Mouse (Mus musculus) bone marrow, adult 2 months (tissue): ENCODE measurements at regions not wholly inside any gene's neighbourhood (a gene's known extent, or its start where the extent isn't known, plus 50 kb on each side); places are given as distances from the start of the nearest gene placed in this dataset.
"Not testable (repeated sequence)": the region's sequence is repeated elsewhere in the genome, so short reads cannot be mapped to it uniquely, and the experiment has no call there.

Source experiments
- H3K27ac ChIP-seq: fragments of 200-500 bp; 2 replicates; pipeline ENCODE4 v1.5.1; 2012; ENCODE audit warnings: low read depth, mild to moderate bottlenecking, control low read depth, inconsistent platforms, low read length; ENCODE audit not compliant: control insufficient read depth, poor library complexity, insufficient read depth
- H3K4me1 ChIP-seq: fragments of 200-500 bp; 2 replicates; pipeline ENCODE4 v1.6.1; 2011; ENCODE audit warnings: low read length; ENCODE audit not compliant: control insufficient read depth, insufficient read depth
- H3K4me3 ChIP-seq: fragments of 200-500 bp; replicated peaks from 2 replicates; pipeline ENCODE3; 2011; ENCODE audit warnings: mild to moderate bottlenecking, low read depth, low read length, control low read depth; ENCODE audit not compliant: control insufficient read depth
- CTCF ChIP-seq: fragments of 200-500 bp; IDR thresholded peaks from 2 replicates; pipeline ENCODE4 v1.5.1; 2011; ENCODE audit warnings: low read length, control low read depth; ENCODE audit not compliant: control insufficient read depth, insufficient read depth
- POLR2A ChIP-seq: fragments of 200-500 bp; IDR thresholded peaks from 2 replicates; pipeline ENCODE4 v1.6.1; 2011; ENCODE audit warnings: low read depth, mild to moderate bottlenecking, control low read depth, low read length, borderline replicate concordance; ENCODE audit not compliant: control insufficient read depth
- WGBS: fragments of 180-500 bp; shearing (Covaris S2); methylation state at CpG from one replicate; pipeline ENCODE4 v1.1.7; 2018; 5-methylcytosine and 5-hydroxymethylcytosine counted together

- H3K4me1 ChIP-seq, H3K4me3 ChIP-seq, H3K27ac ChIP-seq: not testable (repeated sequence)
Measured at GRCm38 (mm10) chr12:18606126-18606525, 91.8 kb downstream of the 5730507C01Rik start.

- Histone ChIP-seq H3K27ac (no peak overlapping the region; the same call in 1 of the 2 replicates), H3K4me3 (peak overlapping the region; percentile 37), H3K4me1 (no peaks in the 10 kb centered on the region)
- 3% methylated on average over 38 of the region's 38 CpGs for WGBS
- no peak; the same call in 1 of the 2 replicates for TF ChIP-seq POLR2A
- TF ChIP-seq CTCF: no peak
Measured at GRCm38 (mm10) chr12:18609835-18610234, 95.5 kb downstream of the 5730507C01Rik start.

- WGBS: under 1% methylated on average over 24 of the region's 24 CpGs
- peak overlapping the region; percentile 9 for H3K4me3 ChIP-seq
- H3K4me1 ChIP-seq: not testable (repeated sequence)
Measured at GRCm38 (mm10) chr12:18610581-18610980, 96.3 kb downstream of the 5730507C01Rik start.

More at GRCm38 (mm10) chr12:18610581-18610980, 96.3 kb downstream of the 5730507C01Rik start:
- H3K27ac ChIP-seq: not testable (repeated sequence)
